Mouse (Mus musculus): ENCODE results near the gene Nfatc2ip.

GRCm38 (mm10) chr7:126374526-126374925 lies 22.0 kb downstream of the Nfatc2ip start:
- TF ChIP-seq CTCF (IDR thresholded peaks at IDR 0.05; ENCODE audit: low read depth) (no peak), EP300 (optimal IDR thresholded peaks at IDR 0.05) (no peak)

Measured in stomach, postnatal 0 days (tissue).